Mouse (Mus musculus): ENCODE data around the gene Tmem245.

DNA sequence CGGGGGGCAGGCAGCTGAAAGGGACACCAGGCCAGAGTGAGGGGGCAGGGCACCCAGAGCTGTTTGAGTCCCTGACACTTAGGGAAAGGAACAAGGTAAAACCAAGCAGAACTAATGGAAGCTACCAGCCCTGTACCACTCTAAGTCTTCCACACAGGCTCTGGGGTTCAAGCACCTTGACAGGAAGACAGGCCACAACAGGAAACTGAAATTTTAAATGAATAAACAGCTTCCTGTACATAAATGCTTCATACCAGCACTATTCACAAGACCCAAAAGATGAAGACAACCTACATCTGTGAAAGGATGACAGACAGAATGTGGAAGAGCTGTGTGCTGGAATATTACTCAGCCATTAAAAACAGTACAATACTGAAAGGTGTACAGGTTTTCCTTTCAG is 11.9 kb downstream of the Tmem245 start:
- no peak for TF ChIP-seq CTCF (IDR thresholded peaks at IDR 0.05; ENCODE audit: low read depth, low read length)
- no peak for TF ChIP-seq POLR2A (IDR thresholded peaks at IDR 0.05; ENCODE audit: extremely low read depth, insufficient read depth, low read length)

All from liver, adult 2 months (tissue).